ENCODE assay signal across 1 mouse cellular context in genomic region chr5:146597503-146597874, GRCm38 (mm10).
TF ChIP-seq lines count a peak whose summit lies in the region.

No protein-coding gene starts in this region.

TF ChIP-seq in CH12.LX, 34 proteins besides CTCF, POLR2A, EP300 and RAD21 (continued from another document):
- no peak for TF ChIP-seq NRF1 (IDR thresholded peaks at IDR 0.05; ENCODE audit: low read depth, low read length)
- no peak for TF ChIP-seq POLR2AphosphoS2 (IDR thresholded peaks at IDR 0.05; ENCODE audit: low read depth, low read length)
- TF ChIP-seq TCF12 (IDR thresholded peaks at IDR 0.05; ENCODE audit: low read depth, low read length), result no peak; the same call in 1 of the 2 replicates
- TF ChIP-seq MAFK (IDR thresholded peaks at IDR 0.05; ENCODE audit: insufficient replicate concordance, low read length), result no peak
- no peak for TF ChIP-seq MXI1 (IDR thresholded peaks at IDR 0.05; ENCODE audit: low read depth, low read length)
- no peak for TF ChIP-seq ELF1 (IDR thresholded peaks at IDR 0.05; ENCODE audit: low read depth, low read length)
- peak; percentile 92 for TF ChIP-seq ZMIZ1 (IDR thresholded peaks at IDR 0.05; ENCODE audit: low read depth, low read length)
- no peak for TF ChIP-seq MYC (IDR thresholded peaks at IDR 0.05; ENCODE audit: low read depth, low read length)
